Mouse (Mus musculus) intestine, embryonic 15.5 days (tissue): Measurements from ENCODE around the gene Gm10647. TPM values are rescaled to one million over a fixed set of nuclear protein-coding genes. Genes with fewer than 3 reads are reported as not detected.
A peak's percentile ranks its signal among the peaks of the same experiment; 100 is the strongest.
"Not testable (repeated sequence)": the region's sequence is repeated elsewhere in the genome, so short reads cannot be mapped to it uniquely, and the experiment has no call there.

ENCODE experiments used
- ATAC-seq: fragments of 200-750 bp; cut with Nextera tagmentation; 2 replicates; pipeline ENCODE4 v1.8.0; 2017; ENCODE audit warnings: moderate TSS enrichment, moderate library complexity
- H3K27ac ChIP-seq: fragments of 300-500 bp; sonication (generic); 2 replicates; pipeline ENCODE4 v1.5.1; 2015; ENCODE audit warnings: mild to moderate bottlenecking, inconsistent platforms
- H3K27me3 ChIP-seq: fragments of 300-500 bp; sonication (generic); replicated peaks from 2 replicates; pipeline ENCODE4 v1.6.1; 2015; ENCODE audit warnings: inconsistent platforms
- H3K36me3 ChIP-seq: fragments of 300-500 bp; sonication (generic); 2 replicates; pipeline ENCODE4 v1.6.1; 2015; ENCODE audit warnings: inconsistent platforms
- H3K4me1 ChIP-seq: fragments of 300-500 bp; sonication (generic); replicated peaks from 2 replicates; pipeline ENCODE4 v1.6.1; 2015; ENCODE audit warnings: inconsistent platforms
- H3K4me2 ChIP-seq: fragments of 300-500 bp; sonication (generic); replicated peaks from 2 replicates; pipeline ENCODE4 v1.6.1; 2015; ENCODE audit warnings: mild to moderate bottlenecking, inconsistent platforms
- H3K4me3 ChIP-seq: fragments of 300-500 bp; sonication (generic); replicated peaks from 2 replicates; pipeline ENCODE4 v1.5.1; 2015; ENCODE audit warnings: inconsistent platforms
- H3K9ac ChIP-seq: fragments of 300-500 bp; sonication (generic); 2 replicates; pipeline ENCODE4 v1.6.1; 2015; ENCODE audit warnings: inconsistent platforms
- H3K9me3 ChIP-seq: fragments of 300-500 bp; sonication (generic); 2 replicates; pipeline ENCODE4 v1.6.1; 2016; ENCODE audit warnings: inconsistent platforms
- WGBS: fragments of 180-500 bp; shearing (Covaris S2); methylation state at CpG from one replicate; pipeline ENCODE4 v1.1.7; 2015; 5-methylcytosine and 5-hydroxymethylcytosine counted together
- polyA plus RNA-seq: library from polyadenylated mRNA; unstranded; fragments of >200 nt; fragmentation: Nextera tagmentation; extraction: Ambion mirVana; gene quantifications from 2 replicates; pipeline ENCODE4 v1.2.1, GENCODE M21; 2015

Gene Gm10647
- 0.52 and 0.69 TPM in 2 replicates for polyA plus RNA-seq

GRCm38 (mm10) chr9:66796739-66797138, at the start of gene Gm10647:
Gene Gm10647, plus strand, starts transcription at chr9:66797039.
- H3K9ac ChIP-seq = peak within 1 kb of the TSS; percentile 9; the same call in 1 of the 2 replicates
- ATAC-seq = no peak
- H3K27ac ChIP-seq = peak within 1 kb of the TSS; percentile 90

GRCm38 (mm10) chr9:66748390-66748789, 48.4 kb upstream of the Gm10647 start:
- no peak overlapping the region for H3K27ac ChIP-seq
- no peak overlapping the region for H3K4me3 ChIP-seq
- 80% methylated on average over 15 of the region's 15 CpGs for WGBS
- H3K36me3 ChIP-seq = no peaks in the 10 kb centered on the region
- H3K9me3 ChIP-seq = no peaks in the 10 kb centered on the region
- H3K4me2 ChIP-seq = no peak overlapping the region
- no peaks in the 10 kb centered on the region for H3K4me1 ChIP-seq
- no peak overlapping the region for H3K9ac ChIP-seq
- 0 out of 2 replicates have a peak, but pooled peaks cover 3% of the 10 kb centered on the region for H3K27me3 ChIP-seq
- ATAC-seq = no peak

More at GRCm38 (mm10) chr9:66796739-66797138, at the start of gene Gm10647:
- Histone ChIP-seq H3K4me2 (peak within 1 kb of the TSS; percentile 90), H3K4me1 (no peaks in the 10 kb centered on the region), H3K9me3 (no peaks in the 10 kb centered on the region), H3K27me3 (peaks cover 3% of the 10 kb centered on the region; the same call in 1 of the 2 replicates), H3K36me3 (no peaks in the 10 kb centered on the region), H3K4me3 (peak within 1 kb of the TSS; percentile 60)
- WGBS = 70% methylated on average over 5 of the region's 5 CpGs

- no peaks in the 10 kb centered on the region for H3K4me1 ChIP-seq
- no peak overlapping the region for H3K4me3 ChIP-seq
- H3K4me2 ChIP-seq = no peak overlapping the region
- no peaks in the 10 kb centered on the region for H3K9me3 ChIP-seq
- no peaks in the 10 kb centered on the region for H3K27me3 ChIP-seq
- no peaks in the 10 kb centered on the region for H3K36me3 ChIP-seq
- H3K9ac ChIP-seq = no peak overlapping the region
- 68% methylated on average over 6 of the region's 6 CpGs for WGBS
- no peak overlapping the region for H3K27ac ChIP-seq
- ATAC-seq = no peak
Measured at GRCm38 (mm10) chr9:66752849-66753248, 44.0 kb upstream of the Gm10647 start.

- H3K4me3 ChIP-seq = no peak overlapping the region
- H3K9ac ChIP-seq = no peak overlapping the region
- ATAC-seq = no peak
- H3K27ac ChIP-seq = no peak overlapping the region
- no peaks in the 10 kb centered on the region for H3K27me3 ChIP-seq
- H3K4me1 ChIP-seq = no peaks in the 10 kb centered on the region
- H3K4me2 ChIP-seq = no peak overlapping the region
- H3K36me3 ChIP-seq = no peaks in the 10 kb centered on the region
- 62% methylated on average over 1 of the region's 1 CpGs for WGBS
- no peaks in the 10 kb centered on the region for H3K9me3 ChIP-seq
Measured at GRCm38 (mm10) chr9:66760991-66761390, 35.8 kb upstream of the Gm10647 start.

GRCm38 (mm10) chr9:66768721-66769120, 28.1 kb upstream of the Gm10647 start:
- H3K27ac ChIP-seq = peak overlapping the region; percentile 56; the same call in 1 of the 2 replicates

GRCm38 (mm10) chr9:66769275-66769674, 27.6 kb upstream of the Gm10647 start:
- WGBS = 46% methylated on average over 3 of the region's 3 CpGs
- 0 out of 2 replicates have a peak, but pooled peaks cover 2% of the 10 kb centered on the region for H3K4me1 ChIP-seq
- H3K27ac ChIP-seq = peak overlapping the region; percentile 56; the same call in 1 of the 2 replicates
- H3K9me3 ChIP-seq = no peaks in the 10 kb centered on the region
- no peaks in the 10 kb centered on the region for H3K36me3 ChIP-seq
- ATAC-seq = peak; percentile 97
- no peaks in the 10 kb centered on the region for H3K27me3 ChIP-seq
- no peak overlapping the region for H3K4me2 ChIP-seq
- H3K9ac ChIP-seq = no peak overlapping the region
- H3K4me3 ChIP-seq = no peak overlapping the region

More at GRCm38 (mm10) chr9:66768721-66769120, 28.1 kb upstream of the Gm10647 start:
- H3K4me3 ChIP-seq = no peak overlapping the region
- H3K4me1 ChIP-seq = 0 out of 2 replicates have a peak, but pooled peaks cover 2% of the 10 kb centered on the region
- 92% methylated on average over 1 of the region's 1 CpGs for WGBS
- no peaks in the 10 kb centered on the region for H3K9me3 ChIP-seq
- no peaks in the 10 kb centered on the region for H3K36me3 ChIP-seq
- H3K4me2 ChIP-seq = no peak overlapping the region
- peak; percentile 39; the same call in 1 of the 2 replicates for ATAC-seq
- H3K27me3 ChIP-seq = no peaks in the 10 kb centered on the region
- no peak overlapping the region for H3K9ac ChIP-seq

- H3K36me3 ChIP-seq = no peaks in the 10 kb centered on the region
- 0 out of 2 replicates have a peak, but pooled peaks cover 2% of the 10 kb centered on the region for H3K4me1 ChIP-seq
- no peak overlapping the region for H3K4me2 ChIP-seq
- H3K9ac ChIP-seq = no peak overlapping the region
- no peak overlapping the region for H3K27ac ChIP-seq
- no peak for ATAC-seq
- H3K9me3 ChIP-seq = no peaks in the 10 kb centered on the region
- no peaks in the 10 kb centered on the region for H3K27me3 ChIP-seq
- H3K4me3 ChIP-seq = no peak overlapping the region
Measured at GRCm38 (mm10) chr9:66770701-66771100, 26.1 kb upstream of the Gm10647 start.

- H3K27ac ChIP-seq, ATAC-seq, H3K36me3 ChIP-seq, H3K27me3 ChIP-seq, H3K9me3 ChIP-seq, H3K4me3 ChIP-seq, H3K4me1 ChIP-seq, H3K9ac ChIP-seq, H3K4me2 ChIP-seq: not testable (repeated sequence)
- 83% methylated on average over 1 of the region's 3 CpGs for WGBS
Measured at GRCm38 (mm10) chr9:66784552-66784951, 12.3 kb upstream of the Gm10647 start.

GRCm38 (mm10) chr9:66787821-66788220, 9.0 kb upstream of the Gm10647 start:
- H3K36me3 ChIP-seq = no peaks in the 10 kb centered on the region
- H3K4me2 ChIP-seq = no peak overlapping the region
- no peaks in the 10 kb centered on the region for H3K9me3 ChIP-seq
- H3K4me1 ChIP-seq = no peaks in the 10 kb centered on the region
- 2% methylated on average over 2 of the region's 2 CpGs for WGBS
- no peaks in the 10 kb centered on the region for H3K27me3 ChIP-seq
- H3K9ac ChIP-seq = no peak overlapping the region
- no peak overlapping the region for H3K4me3 ChIP-seq
- H3K27ac ChIP-seq = no peak overlapping the region
- ATAC-seq = no peak

GRCm38 (mm10) chr9:66794629-66795463, 2.0 kb upstream of the Gm10647 start:
- H3K9me3 ChIP-seq = no peaks in the 10 kb centered on the region
- peak overlapping the region; percentile 90 for H3K4me2 ChIP-seq
- peak overlapping the region; percentile 72 for H3K9ac ChIP-seq
- peak; percentile 57 for ATAC-seq
- no peaks in the 10 kb centered on the region for H3K4me1 ChIP-seq
- 2% methylated on average over 43 of the region's 43 CpGs for WGBS
- no peaks in the 10 kb centered on the region for H3K36me3 ChIP-seq
- H3K4me3 ChIP-seq = peak overlapping the region; percentile 60
- H3K27ac ChIP-seq = peak overlapping the region; percentile 90
- no peaks in the 10 kb centered on the region for H3K27me3 ChIP-seq

GRCm38 (mm10) chr9:66795464-66796324, 1.1 kb upstream of the Gm10647 start, which contains the start of gene Aph1b:
Gene Aph1b, minus strand, starts transcription at chr9:66795490.
- Histone ChIP-seq H3K27me3 (no peaks in the 10 kb centered on the region), H3K4me3 (peak within 1 kb of the TSS; percentile 60), H3K9me3 (no peaks in the 10 kb centered on the region), H3K27ac (peak within 1 kb of the TSS; percentile 90), H3K9ac (peak within 1 kb of the TSS; percentile 72), H3K36me3 (no peaks in the 10 kb centered on the region), H3K4me1 (no peaks in the 10 kb centered on the region), H3K4me2 (peak within 1 kb of the TSS; percentile 90)
- WGBS = under 1% methylated on average over 42 of the region's 42 CpGs
- peak; percentile 99 for ATAC-seq

GRCm38 (mm10) chr9:66801947-66802346, 5.1 kb downstream of the Gm10647 start:
- no peak for ATAC-seq
- H3K4me1 ChIP-seq = no peaks in the 10 kb centered on the region
- H3K36me3 ChIP-seq = no peaks in the 10 kb centered on the region
- no peak overlapping the region for H3K4me3 ChIP-seq
- H3K9me3 ChIP-seq = no peaks in the 10 kb centered on the region
- H3K27ac ChIP-seq = no peak overlapping the region
- H3K27me3 ChIP-seq = peaks cover 4% of the 10 kb centered on the region; the same call in 1 of the 2 replicates
- no peak overlapping the region for H3K9ac ChIP-seq
- H3K4me2 ChIP-seq = no peak overlapping the region
- 36% methylated on average over 12 of the region's 12 CpGs for WGBS
